Mouse (Mus musculus) MEL-GATA-1-ER (cell line): ENCODE measurements around the gene Prss47.

Experiments
- DNase-seq: peaks from one replicate; pipeline ENCODE4 v3.0.0-alpha.2; 2012; ENCODE audit warnings: low read depth; ENCODE audit errors: extremely low read depth

Prss47 gene

DNA sequence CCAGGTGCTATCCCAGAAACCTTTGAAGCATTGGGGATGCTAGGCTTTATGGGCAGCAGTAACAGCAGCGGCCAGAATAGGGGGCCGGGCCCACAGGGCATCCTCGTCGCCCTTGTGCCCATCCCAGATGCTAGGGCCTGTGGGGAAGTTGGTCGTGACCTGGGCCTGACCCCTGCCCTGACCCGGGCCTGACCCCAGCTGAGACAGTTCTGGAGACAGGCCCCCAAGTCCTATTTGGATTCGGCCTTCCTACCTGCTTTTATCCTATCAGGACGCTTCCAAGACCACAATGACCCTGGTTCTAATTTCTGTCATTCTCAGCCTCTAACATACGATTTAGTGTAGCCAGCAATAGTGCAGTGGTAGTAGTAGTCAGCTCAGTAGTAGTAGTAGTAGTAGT, at the start of gene Prss47:
Prss47 (minus strand) TSS at position 101 of the 400 bp plus-strand sequence.
- no peak for DNase-seq

GRCm38 (mm10) chr13:65101232-65101631, 48.7 kb upstream of the Prss47 start:
- no peak for DNase-seq

DNA sequence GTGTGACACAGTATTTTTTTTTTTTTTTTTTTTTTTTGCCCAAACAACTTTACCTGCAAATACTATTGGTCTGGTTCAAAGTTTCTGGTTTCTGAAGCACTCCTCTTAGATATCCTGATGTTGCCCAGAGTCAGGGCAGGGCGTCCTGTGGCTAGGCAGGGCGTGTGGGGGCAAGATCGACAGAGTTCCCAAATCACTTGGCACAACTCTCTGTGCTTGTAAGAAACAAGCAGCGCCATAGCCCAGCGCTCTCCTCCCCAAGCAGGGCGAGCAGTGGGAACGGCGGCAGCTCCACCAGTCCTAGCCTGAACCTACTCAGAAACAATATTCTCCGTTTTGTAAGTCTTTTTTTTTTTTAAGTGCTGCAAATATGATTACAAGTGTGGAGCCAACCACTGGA, 48.1 kb upstream of the Prss47 start:
- no peak for DNase-seq

DNA sequence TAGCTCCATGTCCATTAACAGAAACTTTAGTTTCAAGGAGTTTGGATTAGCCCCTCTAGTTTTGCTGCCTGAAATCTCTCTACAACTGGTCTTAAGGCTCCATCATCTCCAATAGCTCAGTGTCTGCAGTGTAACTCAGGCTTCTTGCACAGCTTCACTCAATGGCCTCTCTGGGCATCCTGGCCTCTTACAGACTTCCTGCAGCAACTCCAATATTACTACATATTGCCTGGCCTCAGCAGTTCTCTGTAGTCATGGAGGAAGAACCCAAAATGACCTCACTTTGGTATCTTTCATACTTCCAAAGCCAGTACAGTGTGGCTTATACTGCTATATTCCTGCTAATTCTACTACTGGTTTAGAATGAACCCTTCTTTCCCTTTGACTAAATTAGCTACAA, 44.5 kb upstream of the Prss47 start:
- DNase-seq = no peak

DNA sequence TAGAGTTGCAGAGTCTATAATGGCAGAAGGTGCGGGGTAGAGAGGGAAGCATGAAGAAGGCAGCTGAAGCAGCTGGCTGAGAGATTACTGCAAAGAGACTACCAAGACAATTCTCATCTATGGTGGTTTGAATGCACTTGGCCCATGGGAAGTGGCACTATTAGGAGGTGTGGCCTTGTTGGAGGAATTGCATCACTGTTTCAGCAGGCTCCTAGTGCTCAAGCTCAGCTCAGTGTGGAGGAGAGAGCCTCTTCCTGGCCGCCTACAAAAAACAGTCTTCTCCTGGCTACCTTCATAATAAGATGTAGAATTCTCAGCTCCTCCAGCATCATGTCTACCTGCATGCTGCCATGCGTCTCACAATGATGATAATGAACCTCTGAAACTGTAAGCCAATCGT, 43.4 kb upstream of the Prss47 start:
- no peak for DNase-seq

- DNase-seq = no peak
Observed at GRCm38 (mm10) chr13:65069969-65070368, 17.4 kb upstream of the Prss47 start.

GRCm38 (mm10) chr13:65035057-65035456, 17.5 kb downstream of the Prss47 start:
- no peak for DNase-seq

GRCm38 (mm10) chr13:65032758-65033157, 19.8 kb downstream of the Prss47 start, which contains the start of gene Spata31d1c:
Spata31d1c (plus strand) TSS chr13:65033058.
- no peak for DNase-seq

DNA sequence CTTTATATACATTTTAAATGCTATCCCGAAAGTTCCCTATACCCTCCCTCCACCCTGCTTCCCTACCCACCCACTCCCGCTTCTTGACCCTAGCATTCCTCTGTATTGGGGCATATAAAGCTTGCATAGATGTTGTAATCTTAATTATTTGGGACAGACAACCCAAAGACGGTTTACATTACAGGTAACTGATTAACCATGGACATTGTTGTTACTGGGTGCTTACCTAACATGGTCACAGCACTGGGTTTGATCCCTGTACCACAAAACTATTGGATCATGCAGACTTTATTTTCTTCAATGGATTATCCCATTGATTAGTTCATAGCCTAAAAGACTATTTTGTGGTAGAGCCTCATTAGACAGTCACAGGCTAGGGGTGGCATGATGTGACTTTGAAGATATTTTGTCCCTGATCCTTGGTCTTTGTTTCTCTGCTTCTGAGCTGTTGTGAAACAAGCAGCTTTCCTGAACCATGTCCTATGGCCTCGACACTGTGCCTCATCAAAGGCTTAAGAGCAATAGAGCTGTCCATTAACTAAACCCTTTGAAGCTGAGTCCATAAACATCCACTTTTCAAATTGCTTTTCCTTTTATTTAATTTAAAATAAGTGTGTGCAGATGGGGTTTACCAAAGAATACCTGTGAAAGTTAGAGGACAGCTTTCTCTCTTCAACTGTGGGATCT, 41.4 kb downstream of the Prss47 start:
- DNase-seq = no peak

GRCm38 (mm10) chr13:65007971-65008370, 44.6 kb downstream of the Prss47 start:
- DNase-seq = no peak

- DNase-seq = no peak
Observed at GRCm38 (mm10) chr13:65006760-65007159, 45.8 kb downstream of the Prss47 start.

DNA sequence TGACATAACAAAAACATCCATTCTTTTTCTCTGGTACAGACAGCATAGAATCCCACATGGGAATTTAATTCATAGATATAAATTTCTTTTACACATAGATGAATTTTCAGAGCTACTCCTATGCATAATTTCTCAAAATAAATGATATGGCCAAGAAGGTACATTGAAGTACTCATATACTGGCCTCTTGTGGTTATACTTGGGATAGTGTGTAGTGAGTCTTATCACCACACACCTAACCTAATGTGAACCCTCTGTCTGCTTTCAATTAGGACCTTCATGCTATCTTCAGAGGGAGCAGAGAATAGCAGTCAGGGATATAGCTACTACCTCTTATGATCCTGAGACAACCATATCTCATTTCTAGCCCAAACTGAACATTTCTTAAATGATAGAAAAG, 47.1 kb downstream of the Prss47 start:
- DNase-seq = no peak
